Mouse (Mus musculus) small intestine, adult 2 months (tissue): ENCODE results near the gene Gm28374. TPM values are rescaled to one million over a fixed set of nuclear protein-coding genes. Genes with fewer than 3 reads are reported as not detected.
"Not testable (repeated sequence)": the region's sequence is repeated elsewhere in the genome, so short reads cannot be mapped to it uniquely, and the experiment has no call there.

Source experiments
- H3K27ac ChIP-seq: fragments of 200-500 bp; 2 replicates; pipeline ENCODE4 v1.5.1; 2012; ENCODE audit warnings: low read depth, low read length, control low read depth, inconsistent platforms; ENCODE audit not compliant: insufficient read depth
- H3K27me3 ChIP-seq: fragments of 200-500 bp; 2 replicates; pipeline ENCODE4 v1.6.1; 2012; ENCODE audit warnings: mild to moderate bottlenecking, moderate library complexity, low read length, inconsistent platforms; ENCODE audit not compliant: control insufficient read depth, insufficient read depth
- H3K36me3 ChIP-seq: fragments of 200-500 bp; 2 replicates; pipeline ENCODE4 v1.6.1; 2012; ENCODE audit warnings: mild to moderate bottlenecking, low read length, control low read depth, inconsistent platforms; ENCODE audit not compliant: control insufficient read depth, insufficient read depth
- H3K4me1 ChIP-seq: fragments of 200-500 bp; 2 replicates; pipeline ENCODE4 v1.6.1; 2012; ENCODE audit warnings: low read length, inconsistent platforms, mixed read lengths; ENCODE audit not compliant: control insufficient read depth, insufficient read depth, insufficient read length
- H3K4me3 ChIP-seq: fragments of 200-500 bp; 2 replicates; pipeline ENCODE4 v1.5.1; 2012; ENCODE audit warnings: low read depth, mild to moderate bottlenecking, control low read depth, inconsistent platforms, low read length, moderate library complexity
- CTCF ChIP-seq: fragments of 200-500 bp; IDR thresholded peaks from 2 replicates; pipeline ENCODE4 v1.5.1; 2012; ENCODE audit warnings: low read depth, mild to moderate bottlenecking, control low read depth, inconsistent platforms, low read length, moderate library complexity, mixed read lengths; ENCODE audit not compliant: insufficient replicate concordance, insufficient read length; ENCODE audit errors: extremely low read depth
- POLR2A ChIP-seq: fragments of 200-500 bp; IDR thresholded peaks from 2 replicates; pipeline ENCODE4 v1.6.1; 2012; ENCODE audit warnings: low read depth, mild to moderate bottlenecking, control low read depth, inconsistent platforms, low read length, moderate library complexity
- WGBS: fragments of 180-500 bp; shearing (Covaris S2); methylation state at CpG from one replicate; pipeline ENCODE4 v1.1.7; 2018; 5-methylcytosine and 5-hydroxymethylcytosine counted together
- polyA plus RNA-seq: library from polyadenylated mRNA; depleted of rRNA; stranded (reverse); fragments of >200 nt; gene quantifications from 2 replicates; pipeline ENCODE4 v1.2.3, GENCODE M21; 2012; rRNA removed

Gm28374 gene
- polyA plus RNA-seq = not detected in 2 replicates

GRCm38 (mm10) chr19:6082156-6082555 is at the start of gene Gm28374:
Gene Gm28374 (minus strand): TSS chr19:6082256.
- Histone ChIP-seq H3K4me1 (peaks cover 3% of the 10 kb centered on the region), H3K4me3 (no peak within 1 kb of the TSS), H3K27me3 (no peaks in the 10 kb centered on the region), H3K27ac (no peak within 1 kb of the TSS), H3K36me3 (peaks cover 26% of the 10 kb centered on the region)
- TF ChIP-seq CTCF (no peak), POLR2A (no peak)
- WGBS = 88% methylated on average over 9 of the region's 9 CpGs

- not testable (repeated sequence) for H3K36me3 ChIP-seq, H3K4me3 ChIP-seq, H3K27ac ChIP-seq, H3K27me3 ChIP-seq, H3K4me1 ChIP-seq
- 72% methylated on average over 7 of the region's 7 CpGs for WGBS
Observed at GRCm38 (mm10) chr19:6130414-6131128, 48.5 kb upstream of the Gm28374 start.

- H3K4me3 ChIP-seq = peak within 1 kb of the TSS; percentile 71
- under 1% methylated on average over 32 of the region's 32 CpGs for WGBS
- no peaks in the 10 kb centered on the region for H3K36me3 ChIP-seq
- H3K27me3 ChIP-seq = no peaks in the 10 kb centered on the region
- TF ChIP-seq CTCF (no peak), POLR2A (peak; percentile 32; the same call in 1 of the 2 replicates)
- H3K27ac ChIP-seq = peak within 1 kb of the TSS; percentile 92
- peaks cover 6% of the 10 kb centered on the region; the same call in 1 of the 2 replicates for H3K4me1 ChIP-seq
Observed at GRCm38 (mm10) chr19:6127760-6128341, 45.8 kb upstream of the Gm28374 start, which contains the start of gene Snx15. Gene Snx15 (minus strand): TSS chr19:6128304.

- no peak for TF ChIP-seq POLR2A
- no peak for TF ChIP-seq CTCF
- peak overlapping the region; percentile 92; the same call in 1 of the 2 replicates for H3K27ac ChIP-seq
- peaks cover 12% of the 10 kb centered on the region for H3K4me1 ChIP-seq
- H3K4me3 ChIP-seq = peak overlapping the region; percentile 71
- 36% methylated on average over 10 of the region's 10 CpGs for WGBS
- no peaks in the 10 kb centered on the region for H3K36me3 ChIP-seq
- H3K27me3 ChIP-seq = no peaks in the 10 kb centered on the region
Observed at GRCm38 (mm10) chr19:6126789-6127580, 44.9 kb upstream of the Gm28374 start.

GRCm38 (mm10) chr19:6126289-6126688 is 44.2 kb upstream of the Gm28374 start:
- no peaks in the 10 kb centered on the region for H3K36me3 ChIP-seq
- no peaks in the 10 kb centered on the region for H3K27me3 ChIP-seq
- peaks cover 14% of the 10 kb centered on the region for H3K4me1 ChIP-seq
- no peak overlapping the region for H3K27ac ChIP-seq
- 23% methylated on average over 4 of the region's 4 CpGs for WGBS
- TF ChIP-seq CTCF = peak; percentile 57; the same call in 1 of the 2 replicates
- no peak for TF ChIP-seq POLR2A
- H3K4me3 ChIP-seq = no peak overlapping the region

GRCm38 (mm10) chr19:6124898-6125297 is 42.8 kb upstream of the Gm28374 start:
- WGBS = 82% methylated on average over 2 of the region's 2 CpGs
- H3K27ac ChIP-seq = no peak overlapping the region
- no peaks in the 10 kb centered on the region for H3K27me3 ChIP-seq
- peaks cover 24% of the 10 kb centered on the region for H3K4me1 ChIP-seq
- H3K4me3 ChIP-seq = no peak overlapping the region
- no peak for TF ChIP-seq POLR2A
- no peak for TF ChIP-seq CTCF
- H3K36me3 ChIP-seq = 0 out of 2 replicates have a peak, but pooled peaks cover 1% of the 10 kb centered on the region

GRCm38 (mm10) chr19:6123330-6123729 is 41.3 kb upstream of the Gm28374 start:
- WGBS = 22% methylated on average over 8 of the region's 8 CpGs

More at GRCm38 (mm10) chr19:6123330-6123729, 41.3 kb upstream of the Gm28374 start:
- peaks cover 24% of the 10 kb centered on the region for H3K4me1 ChIP-seq
- TF ChIP-seq POLR2A (no peak), CTCF (no peak)
- H3K4me3 ChIP-seq = no peak overlapping the region
- H3K36me3 ChIP-seq = 0 out of 2 replicates have a peak, but pooled peaks cover 1% of the 10 kb centered on the region
- H3K27ac ChIP-seq = peak overlapping the region; percentile 40; the same call in 1 of the 2 replicates
- H3K27me3 ChIP-seq = no peaks in the 10 kb centered on the region
